Mouse (Mus musculus) megakaryocyte, embryonic 14.5 days (primary cell): ENCODE data around the gene Oaz1.
A peak's percentile ranks its signal among the peaks of the same experiment; 100 is the strongest.

ENCODE experiments used
- FLI1 ChIP-seq: IDR thresholded peaks from 2 replicates; pipeline ENCODE4 v1.6.1; 2012; ENCODE audit warnings: low read length, inconsistent platforms, mixed read lengths
- GATA1 ChIP-seq: IDR thresholded peaks from 3 replicates; pipeline ENCODE4 v1.6.1; 2012; ENCODE audit warnings: mixed read lengths, low read length, inconsistent platforms, borderline replicate concordance

- TF ChIP-seq GATA1 (no peak), FLI1 (peak; percentile 36; the same call in 1 of the 2 replicates)
Observed at GRCm38 (mm10) chr10:80798150-80799006, 28.1 kb upstream of the Oaz1 start, which contains the start of the genes Sf3a2 and Plekhj1.
